Mouse (Mus musculus): ENCODE results near the gene Entpd7.

Entpd7 gene

DNA sequence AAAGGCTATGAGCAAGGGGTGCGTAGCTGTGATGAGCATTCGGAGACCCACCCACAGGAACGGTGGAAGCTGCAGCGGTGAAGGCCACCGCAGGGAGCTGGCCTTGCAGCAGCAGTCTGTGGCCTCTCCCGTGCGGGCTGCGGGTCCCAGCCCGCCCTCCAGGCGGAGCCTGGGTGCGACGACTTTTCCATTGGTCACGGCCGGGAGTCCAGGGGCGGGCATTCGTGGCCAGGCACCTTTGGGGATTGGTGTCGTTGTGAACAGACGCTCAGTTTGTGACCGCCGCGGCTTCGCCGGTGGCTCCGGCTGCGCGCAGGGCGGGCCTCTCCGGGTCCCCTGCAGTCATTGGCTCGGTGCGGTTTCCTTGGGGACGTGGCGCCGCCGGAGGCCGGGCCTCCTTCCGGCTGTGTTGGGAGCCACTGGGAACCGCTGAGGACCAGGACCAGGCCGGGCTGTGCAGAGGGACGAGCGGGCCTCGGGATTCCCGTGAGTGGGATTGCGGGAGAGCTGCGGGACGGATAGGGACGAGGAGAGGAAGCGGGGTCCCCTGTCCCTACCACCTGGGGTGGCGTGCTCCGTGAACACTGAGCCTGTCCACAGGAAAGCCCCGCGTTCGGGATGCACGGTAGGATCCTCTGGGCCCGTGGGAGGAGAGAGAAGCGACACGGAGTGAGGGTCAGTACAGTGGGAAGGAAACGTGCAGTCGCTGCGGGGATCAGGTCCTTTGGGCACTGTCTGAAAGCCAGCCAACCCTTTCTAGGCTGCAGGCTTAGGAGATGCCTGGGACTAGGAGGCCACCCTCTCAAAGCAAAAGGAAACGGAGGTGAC is at the start of gene Entpd7:
Gene Entpd7 (plus strand): TSS at position 254 of the 828 bp plus-strand sequence.
- DNase-seq: peak; percentile 96 to 99

DNA sequence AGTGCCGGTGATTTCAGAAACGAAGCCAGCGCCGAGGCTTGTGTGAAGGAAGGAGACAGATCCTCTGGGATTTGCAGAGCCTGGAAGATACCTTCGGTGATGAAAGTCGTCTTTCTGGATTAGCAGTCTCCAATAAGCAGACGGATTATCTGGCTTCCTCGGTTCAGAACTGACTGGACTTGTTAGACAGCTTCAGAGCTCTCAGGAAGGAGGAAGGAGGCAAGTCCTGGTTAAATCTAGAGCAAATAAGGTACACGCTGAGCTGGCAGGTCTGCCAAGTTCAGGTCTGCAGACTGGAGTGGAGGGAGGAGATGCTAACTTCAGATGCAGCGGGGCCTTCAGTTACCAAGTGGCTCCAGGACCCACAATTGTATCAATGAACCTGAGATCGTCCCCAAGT is 47.6 kb upstream of the Entpd7 start:
- no peak for DNase-seq

DNA sequence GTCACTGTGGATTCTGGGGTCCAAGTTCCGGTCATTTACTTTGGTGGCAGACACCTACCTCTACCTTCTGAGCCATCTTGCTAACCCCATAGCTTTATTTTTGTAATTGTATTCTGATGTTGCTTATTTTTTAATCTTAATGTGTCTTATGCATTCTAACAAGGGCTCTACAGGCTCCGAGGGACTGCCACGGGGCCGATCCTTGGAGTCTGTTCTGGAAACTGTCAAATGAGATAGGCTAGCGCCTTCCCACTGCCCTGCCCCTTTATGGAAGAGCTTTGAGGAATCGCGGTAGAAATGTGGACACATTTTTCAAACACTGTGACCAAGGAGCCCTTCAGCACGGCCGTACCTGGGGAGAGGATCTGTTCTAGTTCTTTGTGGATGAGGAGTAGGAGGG is 46.6 kb upstream of the Entpd7 start:
- no peak for DNase-seq

DNA sequence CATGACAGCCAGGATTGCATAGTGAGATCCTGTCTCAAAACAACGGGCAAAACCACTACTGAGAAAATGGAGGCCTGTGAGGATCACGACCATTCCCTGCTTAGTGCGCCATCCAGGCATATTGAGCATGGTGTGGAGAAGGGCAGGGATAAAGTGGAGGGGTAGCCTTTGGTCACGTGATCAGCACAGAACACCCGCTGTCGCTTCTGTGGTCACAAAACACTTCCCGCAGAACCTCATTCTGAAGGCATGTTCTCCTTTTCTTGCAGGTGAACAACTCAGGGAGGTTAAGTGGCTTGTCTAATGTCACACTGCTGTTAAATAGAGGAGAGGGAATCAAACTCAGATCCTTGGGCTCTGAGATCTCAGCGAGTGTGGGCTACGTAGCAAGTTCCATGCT is 44.0 kb upstream of the Entpd7 start:
- no peak for DNase-seq

DNA sequence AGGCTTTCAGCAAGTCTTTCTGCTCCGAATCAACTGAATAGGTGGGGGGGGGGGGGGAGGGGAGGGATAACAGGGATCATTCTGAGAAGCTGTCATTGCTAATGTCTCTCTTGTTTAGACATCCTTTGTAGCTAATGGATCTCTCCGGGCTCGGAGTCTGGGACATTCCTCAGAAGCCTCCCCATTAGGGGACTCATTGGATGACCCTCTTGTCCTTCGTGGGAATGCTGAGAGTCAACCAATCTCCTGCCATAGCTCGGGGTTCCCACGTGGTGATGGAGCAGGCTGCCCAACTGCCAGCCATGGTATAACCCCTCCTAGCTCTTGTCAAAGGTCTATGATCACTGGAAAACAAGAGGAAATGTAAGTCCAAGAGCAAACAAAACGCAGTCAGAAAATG is 42.6 kb upstream of the Entpd7 start:
- DNase-seq: no peak

DNA sequence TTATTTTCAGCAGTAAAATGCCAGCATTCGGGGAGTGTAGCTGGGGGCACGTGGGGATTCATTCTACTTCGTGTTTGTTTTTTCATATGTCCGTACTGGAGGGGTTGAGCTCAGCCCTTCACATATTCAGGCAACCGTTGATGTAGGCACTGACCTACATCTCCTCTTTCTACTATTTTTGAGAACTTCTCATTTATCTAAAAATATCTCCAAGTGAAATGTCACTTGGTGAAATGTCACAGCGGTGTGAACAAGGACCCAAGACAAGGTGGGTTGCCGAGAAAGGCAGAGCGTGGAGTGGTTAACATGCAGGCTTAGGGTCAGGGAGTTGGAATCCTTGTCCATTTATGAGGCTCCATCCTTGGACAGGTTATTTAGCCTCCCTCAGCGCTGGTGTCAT is 42.2 kb upstream of the Entpd7 start:
- DNase-seq: no peak

DNA sequence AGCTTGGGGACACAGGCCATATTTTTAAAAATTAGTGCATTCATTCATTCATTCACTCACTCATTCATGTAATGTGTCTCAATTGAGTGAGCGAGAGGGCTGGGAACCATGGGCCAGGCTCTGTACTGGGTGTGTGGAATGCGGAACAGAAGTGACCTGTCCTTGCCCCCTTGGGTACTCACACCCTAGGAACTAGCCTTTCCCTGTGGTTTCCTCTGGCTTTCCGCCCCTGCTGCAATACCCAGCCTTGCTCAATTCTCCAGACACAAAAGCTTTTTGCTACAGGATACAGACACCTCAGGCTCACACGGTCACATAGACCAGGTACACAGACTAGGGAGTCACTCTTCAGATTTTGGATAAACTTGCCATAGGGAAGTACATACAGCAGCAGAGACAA is 41.1 kb upstream of the Entpd7 start:
- no peak for DNase-seq

DNA sequence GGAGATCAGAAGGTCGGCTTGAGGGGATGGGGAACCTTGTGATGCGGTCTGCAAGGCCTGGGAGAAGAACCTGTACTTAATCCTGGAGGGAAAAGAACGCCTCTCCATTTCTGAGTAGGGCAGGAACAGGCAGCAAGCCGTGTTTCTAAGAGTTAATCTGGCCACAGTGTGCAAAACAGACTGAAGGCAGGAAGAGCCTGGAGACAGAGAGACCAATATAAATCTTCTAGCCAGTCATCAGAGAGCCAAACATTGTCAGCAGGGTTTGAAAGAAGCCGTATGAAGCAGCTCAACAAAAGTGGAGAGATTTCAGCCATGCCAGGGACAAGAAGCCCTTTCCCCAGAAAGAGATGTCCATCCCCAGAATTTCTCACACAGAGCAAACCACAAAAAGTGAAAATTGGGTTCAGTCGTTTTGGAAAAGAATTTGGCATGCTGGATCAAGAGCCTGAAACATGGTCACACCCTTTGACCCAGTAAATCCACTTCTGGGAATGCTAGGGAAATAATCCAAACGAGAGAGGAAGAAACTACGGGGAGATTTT is 38.2 kb upstream of the Entpd7 start:
- DNase-seq: no peak

DNA sequence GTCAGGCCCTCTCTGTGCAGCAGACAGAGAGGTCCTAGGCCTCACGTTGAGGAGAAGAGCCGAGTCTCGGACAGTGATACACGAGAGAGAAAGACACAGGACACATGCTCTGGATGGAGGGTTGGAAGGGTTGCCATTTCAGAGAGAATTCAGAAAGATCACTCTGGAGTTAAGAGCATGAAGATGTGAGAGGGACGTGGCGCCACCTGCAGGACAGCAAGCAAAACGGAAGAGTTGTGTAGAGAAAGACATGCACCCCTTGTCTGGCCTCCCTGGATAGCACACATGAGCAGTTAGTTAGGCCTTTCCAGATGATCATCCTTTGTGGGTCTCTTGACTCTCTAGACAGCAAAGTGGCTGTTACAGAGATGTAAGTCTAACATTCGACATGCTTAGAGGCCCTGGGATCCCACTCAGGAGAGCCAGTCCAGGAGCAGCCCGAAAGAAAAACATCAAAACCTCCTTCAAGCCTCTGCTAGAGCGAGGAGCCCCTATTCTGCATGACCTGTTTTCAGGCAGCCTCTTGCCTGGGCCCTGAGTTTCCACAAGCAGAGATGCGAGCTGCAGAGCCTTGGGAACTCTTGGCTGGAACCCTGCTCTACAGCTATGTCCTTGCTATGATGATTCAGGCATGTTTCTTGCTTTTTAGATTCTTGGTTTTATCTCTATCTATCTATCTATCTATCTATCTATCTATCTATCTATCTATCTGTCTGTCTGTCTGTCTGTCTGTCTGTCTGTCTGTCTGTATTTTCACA is 33.6 kb upstream of the Entpd7 start:
- peak; percentile 77 to 79 for DNase-seq

DNA sequence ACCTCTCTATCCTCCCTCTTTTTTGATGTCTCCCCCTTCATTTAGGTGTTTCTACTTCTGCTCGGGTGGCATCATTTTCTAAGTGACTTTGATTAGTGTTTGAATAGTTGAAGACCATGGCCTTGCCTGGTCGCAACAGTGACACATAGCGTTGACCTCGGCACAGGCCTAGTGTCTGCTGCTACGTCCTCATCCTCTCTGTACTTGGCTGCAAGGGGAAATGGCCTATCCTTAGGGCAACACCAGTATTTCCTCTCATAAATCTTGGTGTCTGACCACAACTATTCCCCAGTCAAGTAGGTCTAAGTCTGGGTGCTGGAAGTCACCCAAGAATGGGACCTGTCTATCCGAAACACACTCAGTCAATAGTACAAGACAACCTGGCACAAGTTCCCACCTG is 29.8 kb upstream of the Entpd7 start:
- no peak for DNase-seq

DNA sequence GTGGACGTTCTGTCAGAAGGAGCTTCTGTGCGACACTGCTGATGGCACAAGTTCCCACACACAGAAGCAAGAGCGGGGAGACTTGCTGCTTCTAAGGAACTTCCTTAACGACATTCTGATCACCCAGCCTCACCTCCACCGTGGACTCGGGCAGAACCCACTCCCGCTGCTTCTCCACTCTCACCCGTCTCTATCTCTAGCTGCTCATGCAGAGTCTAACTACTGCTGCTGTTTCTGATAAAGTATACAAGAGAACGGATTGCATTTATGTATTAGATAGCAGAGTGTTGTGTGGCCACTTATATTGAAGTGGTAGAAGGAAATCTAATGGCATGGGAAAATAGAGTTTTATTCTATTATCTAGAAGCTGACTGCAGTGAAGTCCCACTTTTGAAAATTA is 28.7 kb upstream of the Entpd7 start:
- no peak for DNase-seq

DNA sequence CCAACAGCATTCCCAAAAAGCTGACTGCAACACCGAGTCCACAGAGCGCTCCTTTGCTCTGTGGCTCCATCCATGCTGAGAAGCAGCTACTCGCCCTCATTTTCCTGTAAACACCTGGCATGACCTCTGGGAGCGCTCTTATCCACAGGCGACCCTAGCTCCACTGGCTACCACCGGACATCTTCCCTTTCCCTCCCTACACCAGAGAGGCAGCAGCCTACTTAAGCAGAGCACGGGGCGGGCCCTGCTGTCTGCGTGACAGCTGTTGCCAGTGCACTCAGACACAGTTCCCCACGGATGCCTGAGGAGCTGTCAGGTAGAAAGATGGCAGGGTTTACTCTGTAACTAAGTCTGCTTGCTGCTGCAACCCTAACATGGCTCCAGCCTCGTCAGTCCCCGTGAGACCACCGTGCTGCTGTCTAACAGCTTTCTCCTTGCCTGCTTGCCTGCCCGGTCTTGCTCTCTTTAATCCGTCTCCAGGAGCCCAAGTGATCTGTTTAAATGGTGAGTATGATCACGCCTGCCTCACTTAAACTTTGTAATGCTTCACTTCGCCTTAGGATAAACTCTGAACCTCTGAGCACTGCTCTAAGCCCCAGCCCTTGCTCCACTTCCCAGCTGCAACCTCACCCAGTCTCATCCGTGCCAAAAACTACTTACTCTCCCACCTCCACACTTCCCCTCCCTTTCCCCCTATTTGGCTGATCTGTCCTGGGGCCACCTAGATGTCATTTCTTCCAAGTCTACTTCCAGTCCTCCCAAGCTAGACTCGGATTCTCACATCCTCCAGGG is 27.1 kb upstream of the Entpd7 start:
- DNase-seq: peak; percentile 60 to 75

DNA sequence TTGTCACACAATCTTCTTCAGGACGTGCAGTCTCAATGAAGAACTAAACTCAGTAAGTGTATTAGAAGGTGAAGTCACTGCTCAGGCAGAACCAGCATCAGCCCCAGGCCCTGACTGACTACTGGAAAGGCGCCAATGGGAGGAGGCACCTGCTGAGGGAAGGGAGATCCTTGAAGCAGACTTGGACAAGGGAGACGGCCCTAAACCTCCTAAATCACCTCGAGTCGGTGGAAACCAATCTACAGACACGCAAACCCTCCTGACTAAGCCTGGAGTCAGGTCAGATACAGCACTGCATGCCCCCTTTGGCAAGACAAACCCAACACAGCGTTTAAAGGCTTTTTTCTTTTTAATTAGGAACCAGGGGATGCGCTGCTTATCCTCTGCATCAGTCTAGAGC is 26.0 kb upstream of the Entpd7 start:
- no peak for DNase-seq

DNA sequence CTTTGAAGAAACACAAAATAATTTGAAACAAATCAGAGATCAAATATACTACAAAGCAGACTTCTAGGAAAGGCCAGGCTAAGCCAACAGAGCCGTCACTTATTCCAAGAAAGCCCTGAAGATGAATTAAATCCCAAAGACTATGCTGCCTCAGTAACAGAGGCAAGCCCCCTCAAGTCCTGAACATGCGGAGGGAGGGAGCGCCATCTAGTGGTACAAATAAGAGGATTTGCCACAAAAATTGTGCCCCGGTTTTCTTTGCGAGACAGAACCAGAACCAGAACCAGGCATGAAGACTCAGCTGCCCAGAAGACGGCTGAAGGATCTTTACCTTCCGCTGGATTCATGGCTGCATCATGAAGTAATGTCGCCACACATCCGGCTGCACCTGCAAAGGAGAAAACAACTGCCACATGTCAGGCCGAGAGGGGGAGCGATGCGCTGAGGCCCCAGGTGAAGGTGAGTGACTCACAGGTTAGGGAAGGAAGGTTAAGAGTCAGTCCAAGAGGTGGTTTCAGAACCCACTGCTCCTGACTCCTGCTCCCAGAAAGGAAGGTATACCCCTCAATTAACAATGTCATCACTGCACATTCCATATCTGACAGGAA is 23.9 kb upstream of the Entpd7 start:
- DNase-seq: peak in 1 of 2 experiments; percentile 60

DNA sequence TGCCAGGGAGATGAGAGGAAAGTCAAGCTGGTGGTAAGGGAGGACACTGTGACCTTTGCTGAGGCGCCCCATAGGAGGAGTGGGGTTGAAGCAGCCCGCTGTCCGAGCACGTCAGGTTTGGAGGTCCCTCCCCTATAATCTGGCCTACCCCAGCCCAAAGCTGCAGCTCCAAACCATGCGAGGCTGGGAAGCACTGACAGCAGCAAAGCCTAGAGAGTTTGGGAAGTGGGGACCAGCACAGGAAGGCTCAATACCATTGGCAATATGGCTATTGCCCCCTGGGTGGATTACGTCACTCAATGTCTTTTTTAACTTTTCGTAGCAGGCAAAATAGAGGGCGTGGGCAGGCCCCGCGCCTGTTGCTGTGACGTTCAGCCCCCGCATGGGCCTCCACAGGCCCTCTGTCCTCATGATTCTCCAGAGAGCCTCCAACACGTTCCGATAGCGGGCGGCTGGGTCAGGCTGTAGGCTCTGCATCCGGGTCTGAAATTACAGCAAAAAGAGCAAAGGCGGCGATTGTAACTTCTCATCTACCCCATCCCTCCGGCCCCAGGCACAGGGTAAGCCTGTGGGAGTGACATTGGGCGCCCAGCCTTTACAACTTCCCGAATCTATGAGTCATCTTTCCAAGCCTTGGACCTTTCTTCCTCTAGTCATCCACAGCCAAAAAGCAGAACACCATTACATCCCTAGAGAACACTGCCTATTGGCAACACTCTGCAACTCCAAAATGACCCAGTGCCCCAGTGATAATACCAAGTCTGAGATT is 22.6 kb upstream of the Entpd7 start:
- no peak for DNase-seq

DNA sequence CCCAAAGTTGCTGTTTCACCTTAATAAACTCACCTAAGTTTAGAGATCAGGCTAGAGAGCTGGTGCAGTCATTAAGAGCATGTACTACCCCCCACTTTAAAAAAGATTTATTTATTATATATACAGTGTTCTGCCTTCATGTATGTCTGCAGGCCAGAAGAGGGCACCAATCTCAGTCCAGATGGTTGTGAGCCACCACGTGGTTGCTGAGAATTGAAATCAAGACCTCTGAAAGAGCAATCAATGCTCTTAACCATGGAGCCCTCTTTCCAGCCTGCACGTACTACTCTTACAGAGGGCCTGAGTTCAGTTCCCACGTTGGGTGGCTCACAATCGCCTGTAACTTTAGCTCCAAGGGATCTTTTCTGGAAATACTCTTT is 22.1 kb upstream of the Entpd7 start:
- no peak for DNase-seq

DNA sequence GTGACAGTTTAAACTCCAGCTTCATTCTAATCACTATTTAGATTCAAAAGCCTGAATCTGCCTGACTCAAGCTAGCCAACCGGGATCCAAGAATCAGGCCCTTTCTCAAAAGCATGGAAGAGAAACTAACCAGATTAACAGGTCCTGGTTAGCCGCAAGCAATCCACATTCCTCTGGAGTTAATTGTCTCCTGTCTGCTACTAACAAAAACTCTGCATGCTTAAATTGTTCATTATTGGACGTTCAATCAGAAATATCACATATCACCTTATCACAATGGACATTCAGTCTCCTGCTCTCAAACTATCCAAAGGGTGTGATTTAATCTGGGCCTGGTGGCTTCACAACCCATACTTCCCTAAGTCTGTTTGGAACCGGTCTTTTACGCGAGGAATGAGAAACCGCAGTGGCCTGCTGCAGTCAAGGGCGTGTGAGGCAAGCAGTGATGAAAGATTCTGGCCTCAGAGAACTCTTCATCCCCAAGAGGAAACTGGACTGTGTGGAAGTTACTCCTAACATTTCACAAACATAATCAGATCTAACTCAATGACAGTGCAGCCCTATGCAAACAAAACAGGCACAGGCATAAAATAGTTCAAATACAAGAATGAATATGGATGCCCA is 20.2 kb upstream of the Entpd7 start:
- DNase-seq: no peak

DNA sequence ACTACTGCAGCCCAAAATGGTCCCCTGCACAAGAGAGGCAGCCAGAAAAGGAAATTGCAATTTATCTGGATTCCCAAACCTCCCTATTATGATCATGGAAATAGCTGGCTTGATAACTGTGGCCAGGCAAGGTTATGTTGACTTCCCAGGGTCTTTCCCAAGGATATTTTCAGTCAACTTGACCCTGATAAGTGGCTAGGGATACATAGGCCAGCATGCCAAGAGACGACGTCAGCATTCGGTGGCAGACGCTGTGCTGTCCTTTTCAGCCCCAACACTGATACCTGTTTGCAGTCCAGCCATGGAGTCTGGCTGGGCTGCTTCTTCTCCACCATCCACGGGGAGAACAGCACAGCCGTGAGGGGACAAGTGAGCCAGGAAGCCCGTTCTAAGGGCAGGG is 18.4 kb upstream of the Entpd7 start:
- DNase-seq: no peak

DNA sequence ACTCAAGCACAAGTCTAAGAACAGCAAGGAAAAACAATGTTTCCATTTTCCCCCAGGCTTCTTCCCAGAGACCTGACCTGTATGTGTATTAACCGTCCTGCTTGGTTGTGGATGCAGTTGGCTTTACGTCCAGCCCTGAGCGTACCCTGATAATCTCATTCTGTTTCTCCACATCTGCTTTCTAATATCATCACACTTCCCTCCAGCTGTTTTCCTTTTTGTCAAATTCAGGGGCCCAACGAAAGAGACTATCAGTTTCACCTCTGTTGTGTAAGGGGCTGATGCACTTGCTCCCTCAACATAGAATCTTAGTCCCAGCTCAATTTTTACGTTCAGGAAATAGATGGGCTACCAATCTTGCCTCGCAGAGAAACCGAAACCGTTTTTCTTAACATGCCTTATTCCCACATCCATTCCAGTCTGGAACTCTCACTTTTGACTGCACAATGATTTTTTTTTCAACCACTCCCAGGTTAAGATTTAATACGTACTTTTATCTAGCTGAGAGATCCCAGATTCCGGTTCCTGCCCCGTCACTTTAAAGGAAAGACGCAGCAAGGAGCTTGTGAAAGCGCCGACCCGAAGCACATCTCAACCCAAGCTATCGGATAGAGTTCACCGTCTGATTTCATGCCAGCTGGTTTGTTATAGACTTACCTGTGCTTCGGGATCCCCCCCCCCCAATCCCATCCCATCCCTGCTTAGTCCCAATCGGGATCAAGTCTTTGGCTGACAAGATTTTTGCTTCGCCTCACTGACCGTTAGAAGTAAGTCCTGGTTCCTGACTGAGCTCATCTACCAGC is 15.8 kb upstream of the Entpd7 start:
- no peak for DNase-seq

DNA sequence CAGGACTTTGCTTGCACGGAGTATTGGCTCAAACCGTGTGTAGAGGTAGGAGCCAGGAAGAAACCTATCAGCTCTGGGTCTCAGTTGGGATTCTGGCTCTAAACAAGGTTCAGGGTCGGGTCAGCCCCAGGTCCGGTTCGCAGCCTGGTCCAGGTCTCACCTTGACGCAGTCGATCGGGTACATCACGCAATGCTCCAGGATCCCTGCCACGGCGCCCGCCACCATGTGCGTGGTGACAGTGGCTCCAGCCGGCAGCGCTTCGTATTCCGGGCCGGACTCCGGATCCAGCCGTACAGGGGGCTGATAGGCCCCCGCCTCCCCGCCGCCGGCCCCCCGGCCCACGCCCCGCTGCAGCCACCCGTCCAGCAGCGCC is 15.2 kb upstream of the Entpd7 start:
- peak in 1 of 2 experiments; percentile 34 for DNase-seq

Data from kidney, postnatal 25 days (tissue).